In the genomic region with DNA sequence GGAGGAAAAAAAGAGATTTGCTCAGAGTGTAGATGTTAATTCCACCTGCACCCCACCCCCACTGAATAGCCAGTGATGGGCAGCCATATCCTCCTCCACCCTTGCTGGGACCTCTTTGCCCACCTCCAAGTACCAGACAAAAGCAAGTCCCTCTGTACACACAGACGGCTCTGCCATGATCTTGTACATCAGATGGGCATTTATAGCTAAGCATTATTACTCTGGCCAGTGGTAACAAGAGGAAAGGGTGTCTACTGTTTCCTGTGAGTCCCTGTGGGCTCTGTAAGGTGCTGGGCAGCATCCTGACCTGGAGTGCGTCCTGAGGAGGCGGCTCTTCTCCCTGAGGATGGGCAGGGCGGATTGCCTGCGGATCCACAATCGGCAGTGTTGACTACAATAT, we compare ENCODE assay signal across 16 mouse cellular contexts. TPM values are rescaled to one million over a fixed set of nuclear protein-coding genes. Genes with fewer than 3 reads are reported as not detected.
DNase-seq lines count a peak whose midpoint lies in the region; ATAC-seq lines count a peak whose summit lies in the region.
"Had no signal": no experiment of that assay in that cellular context is flagged by ENCODE, and none has a peak within 500 bp of the region (broad histone marks: within the 10 kb centered on the region; RNA-seq: fewer than 3 reads in every experiment).

No protein-coding gene starts in this region.

- no peaks in the 10 kb centered on the region for H3K27me3 ChIP-seq in forebrain, embryonic 10.5 days (ENCODE audit: poor library complexity, severe bottlenecking)
- H3K27me3 ChIP-seq in forebrain, embryonic 11.5 days (ENCODE audit: control insufficient read depth, insufficient read depth, low read length) = no peaks in the 10 kb centered on the region
- H3K27me3 ChIP-seq in heart, embryonic 13.5 days (replicated peaks) = no peaks in the 10 kb centered on the region
- no peaks in the 10 kb centered on the region for H3K27me3 ChIP-seq in midbrain, embryonic 12.5 days
- no peaks in the 10 kb centered on the region for H3K27me3 ChIP-seq in midbrain, embryonic 15.5 days (replicated peaks)
- no peaks in the 10 kb centered on the region for H3K27me3 ChIP-seq in kidney, embryonic 15.5 days
- peaks cover 9% of the 10 kb centered on the region for H3K27me3 ChIP-seq in intestine, embryonic 15.5 days (replicated peaks)
- H3K27me3 ChIP-seq: CH12.LX; embryonic facial prominence, embryonic 15.5 days; hindbrain, embryonic 15.5 days; liver, embryonic 13.5 days; lung, embryonic 15.5 days; neural tube, embryonic 13.5 days had no signal

- H3K9ac ChIP-seq in forebrain, embryonic 11.5 days (ENCODE audit: low read length) = no peak overlapping the region
- H3K9ac ChIP-seq in heart, embryonic 13.5 days = no peak overlapping the region
- H3K9ac ChIP-seq in midbrain, embryonic 12.5 days (replicated peaks) = no peak overlapping the region
- no peak overlapping the region for H3K9ac ChIP-seq in midbrain, embryonic 15.5 days
- no peak overlapping the region for H3K9ac ChIP-seq in kidney, embryonic 15.5 days
- H3K9ac ChIP-seq in intestine, embryonic 15.5 days = no peak overlapping the region
- H3K9ac ChIP-seq: embryonic facial prominence, embryonic 15.5 days; hindbrain, embryonic 15.5 days; liver, embryonic 13.5 days; lung, embryonic 15.5 days had no signal

- ATAC-seq in forebrain, embryonic 11.5 days (replicated peaks; ENCODE audit: low FRiP score) = no peak
- no peak for ATAC-seq in heart, embryonic 13.5 days (ENCODE audit: extremely low read depth, insufficient number of reproducible peaks, low FRiP score, low TSS enrichment)
- no peak for ATAC-seq in midbrain, embryonic 12.5 days (ENCODE audit: low FRiP score, low read depth)
- no peak for ATAC-seq in midbrain, embryonic 15.5 days (replicated peaks)
- ATAC-seq in kidney, embryonic 15.5 days (replicated peaks; ENCODE audit: low FRiP score) = no peak
- ATAC-seq in intestine, embryonic 15.5 days = no peak

- WGBS in forebrain, embryonic 10.5 days = 93% methylated on average over 6 of the region's 6 CpGs
- WGBS in forebrain, embryonic 11.5 days = 91% methylated on average over 6 of the region's 6 CpGs
- 90% methylated on average over 6 of the region's 6 CpGs for whole genome bisulfite sequencing in heart, embryonic 13.5 days
- WGBS in midbrain, embryonic 12.5 days = 87% methylated on average over 6 of the region's 6 CpGs
- WGBS in midbrain, embryonic 15.5 days = 89% methylated on average over 6 of the region's 6 CpGs
- WGBS in kidney, embryonic 15.5 days = 87% methylated on average over 6 of the region's 6 CpGs
- 84% methylated on average over 6 of the region's 6 CpGs for WGBS in intestine, embryonic 15.5 days

- peaks cover 76% of the 10 kb centered on the region for H3K4me1 ChIP-seq in forebrain, embryonic 10.5 days
- H3K4me1 ChIP-seq in forebrain, embryonic 11.5 days (replicated peaks; ENCODE audit: control insufficient read depth, insufficient read depth, low read length) = peaks cover 12% of the 10 kb centered on the region; the same call in 1 of the 2 replicates
- H3K4me1 ChIP-seq in heart, embryonic 13.5 days = peaks cover 99% of the 10 kb centered on the region
- H3K4me1 ChIP-seq in midbrain, embryonic 12.5 days = peaks cover 63% of the 10 kb centered on the region
- peaks cover 68% of the 10 kb centered on the region for H3K4me1 ChIP-seq in midbrain, embryonic 15.5 days
- H3K4me1 ChIP-seq in kidney, embryonic 15.5 days = peaks cover 78% of the 10 kb centered on the region
- H3K4me1 ChIP-seq in intestine, embryonic 15.5 days (replicated peaks) = peaks cover 30% of the 10 kb centered on the region

- H3K4me3 ChIP-seq in forebrain, embryonic 10.5 days = no peak overlapping the region
- no peak overlapping the region for H3K4me3 ChIP-seq in forebrain, embryonic 11.5 days (ENCODE audit: low read depth, low read length)
- H3K4me3 ChIP-seq in heart, embryonic 13.5 days = no peak overlapping the region
- no peak overlapping the region for H3K4me3 ChIP-seq in midbrain, embryonic 12.5 days
- H3K4me3 ChIP-seq in midbrain, embryonic 15.5 days = no peak overlapping the region
- no peak overlapping the region for H3K4me3 ChIP-seq in kidney, embryonic 15.5 days (replicated peaks)
- no peak overlapping the region for H3K4me3 ChIP-seq in intestine, embryonic 15.5 days (replicated peaks)
- H3K4me3 ChIP-seq: embryonic facial prominence, embryonic 15.5 days; hindbrain, embryonic 15.5 days; liver, embryonic 13.5 days; lung, embryonic 15.5 days; neural tube, embryonic 13.5 days had no signal

- no peak overlapping the region for H3K4me2 ChIP-seq in forebrain, embryonic 11.5 days (ENCODE audit: low read depth, low read length, severe bottlenecking)
- H3K4me2 ChIP-seq in heart, embryonic 13.5 days = no peak overlapping the region
- H3K4me2 ChIP-seq in midbrain, embryonic 12.5 days (replicated peaks) = no peak overlapping the region
- H3K4me2 ChIP-seq in midbrain, embryonic 15.5 days = no peak overlapping the region
- no peak overlapping the region for H3K4me2 ChIP-seq in kidney, embryonic 15.5 days
- no peak overlapping the region for H3K4me2 ChIP-seq in intestine, embryonic 15.5 days (replicated peaks)
- H3K4me2 ChIP-seq: embryonic facial prominence, embryonic 15.5 days; liver, embryonic 13.5 days; lung, embryonic 15.5 days; midbrain, embryonic 11.5 days; neural tube, embryonic 13.5 days had no signal

- DNase-seq in forebrain, embryonic 10.5 days (ENCODE audit: extremely low spot score, low spot score) = no peak
- DNase-seq in forebrain, embryonic 11.5 days (ENCODE audit: low spot score) = no peak
- no peak for DNase-seq in heart, postnatal 4 days
- DNase-seq: liver, embryonic 13.5 days; thymus, postnatal 14 days had no signal

- peaks cover 20% of the 10 kb centered on the region for H3K36me3 ChIP-seq in forebrain, embryonic 10.5 days (replicated peaks)
- no peaks in the 10 kb centered on the region for H3K36me3 ChIP-seq in forebrain, embryonic 11.5 days (ENCODE audit: control insufficient read depth, insufficient read depth, low read length)
- peaks cover 30% of the 10 kb centered on the region for H3K36me3 ChIP-seq in heart, embryonic 13.5 days
- peaks cover 6% of the 10 kb centered on the region; the same call in 1 of the 2 replicates for H3K36me3 ChIP-seq in midbrain, embryonic 12.5 days
- H3K36me3 ChIP-seq in midbrain, embryonic 15.5 days (replicated peaks) = peaks cover 3% of the 10 kb centered on the region; the same call in 1 of the 2 replicates
- H3K36me3 ChIP-seq in kidney, embryonic 15.5 days = peaks cover 23% of the 10 kb centered on the region
- no peaks in the 10 kb centered on the region for H3K36me3 ChIP-seq in intestine, embryonic 15.5 days

- no peaks in the 10 kb centered on the region for H3K9me3 ChIP-seq in forebrain, embryonic 10.5 days
- no peaks in the 10 kb centered on the region for H3K9me3 ChIP-seq in forebrain, embryonic 11.5 days (ENCODE audit: control insufficient read depth, low read length)
- no peaks in the 10 kb centered on the region for H3K9me3 ChIP-seq in heart, embryonic 13.5 days
- no peaks in the 10 kb centered on the region for H3K9me3 ChIP-seq in midbrain, embryonic 12.5 days
- H3K9me3 ChIP-seq in midbrain, embryonic 15.5 days = no peaks in the 10 kb centered on the region
- no peaks in the 10 kb centered on the region for H3K9me3 ChIP-seq in kidney, embryonic 15.5 days (replicated peaks)
- no peaks in the 10 kb centered on the region for H3K9me3 ChIP-seq in intestine, embryonic 15.5 days
- H3K9me3 ChIP-seq: embryonic facial prominence, embryonic 15.5 days; hindbrain, embryonic 15.5 days; liver, embryonic 13.5 days; lung, embryonic 15.5 days; neural tube, embryonic 13.5 days had no signal

- H3K27ac ChIP-seq in forebrain, embryonic 10.5 days = peak overlapping the region; percentile 76
- no peak overlapping the region for H3K27ac ChIP-seq in forebrain, embryonic 11.5 days (ENCODE audit: low read depth, low read length)
- H3K27ac ChIP-seq in heart, embryonic 13.5 days (replicated peaks) = peak overlapping the region; percentile 80; the same call in 1 of the 2 replicates
- peak overlapping the region; percentile 61; the same call in 1 of the 2 replicates for H3K27ac ChIP-seq in midbrain, embryonic 12.5 days (replicated peaks)
- no peak overlapping the region for H3K27ac ChIP-seq in midbrain, embryonic 15.5 days
- no peak overlapping the region for H3K27ac ChIP-seq in kidney, embryonic 15.5 days
- H3K27ac ChIP-seq in intestine, embryonic 15.5 days = no peak overlapping the region
- H3K27ac ChIP-seq: liver, embryonic 13.5 days had no signal

RNA-seq across cellular contexts. Expression of a gene that starts 7.0 kb away (rescaled TPM):
- 44.3 and 46.7 TPM in 2 replicates for polyA plus RNA-seq in forebrain, embryonic 10.5 days (2016; fragmentation: Nextera tagmentation; extraction: Ambion mirVana)
- 36.8 and 40.6 TPM in 2 replicates for polyA plus RNA-seq in forebrain, embryonic 11.5 days (2014; fragmentation: Nextera tagmentation; extraction: Ambion mirVana)
- 44.5 and 45.3 TPM in 2 replicates for polyA plus RNA-seq in heart, embryonic 13.5 days (2015; fragmentation: Nextera tagmentation; extraction: Ambion mirVana)
- total RNA-seq in heart, postnatal 4 days (2021) = 10 to 100 TPM; 78.4 to 81.7 TPM
- 63.7 and 68.9 TPM in 2 replicates for polyA plus RNA-seq in midbrain, embryonic 12.5 days (2016; fragmentation: Nextera tagmentation; extraction: Ambion mirVana)
- 62.8 and 63.9 TPM in 2 replicates for polyA plus RNA-seq in midbrain, embryonic 15.5 days (2015; fragmentation: Nextera tagmentation; extraction: Ambion mirVana)
- 66.5 and 69.0 TPM in 2 replicates for polyA plus RNA-seq in kidney, embryonic 15.5 days (2015; fragmentation: Nextera tagmentation; extraction: Ambion mirVana)
- polyA plus RNA-seq in intestine, embryonic 15.5 days (2015; fragmentation: Nextera tagmentation; extraction: Ambion mirVana) = 30.4 and 30.7 TPM in 2 replicates

Comparison
In these comparisons a context has a peak if more than half of its experiments do, and no peak if none do; other contexts are left out.
1. H3K27ac ChIP-seq: peak in forebrain, embryonic 10.5 days (single experiment), heart, embryonic 13.5 days (single experiment) and midbrain, embryonic 12.5 days (single experiment); none in forebrain, embryonic 11.5 days (single experiment), midbrain, embryonic 15.5 days (single experiment), kidney, embryonic 15.5 days (single experiment) and intestine, embryonic 15.5 days (single experiment).